Mouse (Mus musculus): ENCODE measurements at regions not wholly inside any gene's neighbourhood (a gene's known extent, or its start where the extent isn't known, plus 50 kb on each side); places are given as distances from the start of the nearest gene placed in this dataset.
"Not testable (repeated sequence)": the region's sequence is repeated elsewhere in the genome, so short reads cannot be mapped to it uniquely, and the experiment has no call there.

DNA sequence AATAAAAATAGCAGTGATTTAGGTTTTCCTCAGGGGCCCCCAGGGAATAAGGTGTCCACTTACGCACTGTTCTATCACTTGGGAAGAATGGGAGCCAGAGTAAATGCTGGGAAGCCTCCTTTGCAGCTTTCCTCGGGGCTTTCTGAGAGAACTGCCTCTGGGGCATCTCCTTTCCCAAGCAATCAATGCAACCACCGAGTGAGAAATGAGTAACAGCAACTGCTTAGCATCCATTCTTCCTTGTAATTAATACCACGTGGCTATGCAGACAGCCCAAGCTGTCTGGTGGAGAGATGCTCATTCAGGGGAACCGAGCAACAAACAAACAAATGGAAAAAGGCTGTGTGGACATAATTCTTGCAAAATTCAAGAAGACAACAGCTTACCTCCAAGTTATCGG, 117.9 kb upstream of the Camk1g start:
- DNase-seq (ENCODE audit: extremely low read depth, low read depth): no peak

DNA sequence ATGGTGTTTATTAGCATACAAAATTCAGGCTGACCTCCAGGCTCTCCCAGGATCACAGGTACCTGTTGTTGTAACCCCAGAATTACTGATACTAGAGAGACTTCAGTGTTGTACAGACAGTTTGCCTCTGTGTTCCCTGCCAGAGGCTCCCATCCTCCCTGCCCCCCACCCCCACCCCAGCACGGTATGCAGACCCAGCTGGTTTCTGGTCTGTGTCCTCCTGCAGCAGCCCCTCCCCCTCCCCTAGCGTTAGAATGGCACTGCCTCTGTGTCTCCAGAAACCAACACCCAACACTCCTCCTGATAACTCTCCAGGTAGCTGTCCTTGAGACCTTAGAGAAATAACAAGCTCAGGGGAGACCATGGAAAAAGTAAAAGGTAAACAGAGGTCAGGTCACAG, 116.6 kb upstream of the Camk1g start:
- DNase-seq (ENCODE audit: extremely low read depth, low read depth): not testable (repeated sequence)

DNA sequence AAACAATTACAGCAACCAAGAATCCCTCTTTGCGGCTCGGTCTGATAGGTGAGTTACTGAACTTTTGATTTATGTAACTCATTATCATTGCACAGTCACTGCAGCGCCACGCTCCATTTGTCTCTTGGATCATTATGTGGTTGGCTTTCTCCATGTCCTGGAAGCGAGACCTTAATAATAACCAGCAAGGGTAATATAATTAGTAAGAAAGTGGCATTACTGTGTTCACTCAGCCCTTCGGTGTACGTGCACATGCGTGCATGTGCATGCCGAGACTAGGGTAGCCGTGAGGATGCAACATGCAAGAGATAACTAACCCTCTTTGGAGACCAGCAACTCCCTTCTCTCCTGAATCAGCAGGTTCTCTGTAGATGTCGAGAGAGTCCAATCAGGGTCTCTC, 114.9 kb upstream of the Camk1g start:
- no peak for DNase-seq (ENCODE audit: extremely low read depth, low read depth)

DNA sequence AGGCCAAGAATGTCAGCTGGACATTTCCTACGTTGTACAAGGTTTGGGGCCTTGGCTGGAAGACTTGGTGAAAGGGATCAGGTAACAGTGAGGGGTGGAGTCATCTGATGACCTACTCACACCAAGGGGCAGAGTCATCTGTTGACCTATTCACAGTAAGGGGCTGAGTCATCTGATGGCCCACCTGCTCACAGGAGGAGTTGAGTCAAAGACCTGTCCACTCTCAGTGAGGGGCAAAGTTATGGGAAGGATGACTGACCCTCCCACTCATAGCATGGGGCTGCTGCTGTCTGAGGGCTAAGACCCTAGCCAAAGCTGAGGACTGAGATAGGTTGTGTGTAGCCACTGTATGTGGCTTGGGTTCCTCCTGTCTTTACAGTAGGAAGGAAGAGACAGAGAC, 107.2 kb upstream of the Camk1g start:
- DNase-seq (ENCODE audit: extremely low read depth, low read depth): no peak

DNA sequence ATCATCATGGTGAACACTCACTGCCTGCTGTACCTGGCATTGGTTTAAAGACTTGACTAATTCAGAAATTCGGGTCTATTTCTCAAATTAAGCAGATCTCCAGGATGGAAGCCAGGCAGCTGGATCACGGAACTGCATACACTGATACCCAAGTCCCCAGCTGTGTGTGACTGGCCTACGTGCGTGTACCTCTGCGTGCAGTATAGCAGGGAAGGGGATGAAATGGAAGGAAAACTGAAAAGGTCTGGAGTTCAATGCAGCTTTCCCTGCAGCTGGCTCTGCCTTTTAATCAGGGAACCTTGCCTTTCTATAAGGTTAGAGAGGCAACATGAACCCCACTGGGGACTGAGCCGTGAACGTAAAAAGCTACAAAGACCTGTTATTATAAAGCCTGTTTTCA, 106.7 kb upstream of the Camk1g start:
- DNase-seq (ENCODE audit: extremely low read depth, low read depth): no peak

DNA sequence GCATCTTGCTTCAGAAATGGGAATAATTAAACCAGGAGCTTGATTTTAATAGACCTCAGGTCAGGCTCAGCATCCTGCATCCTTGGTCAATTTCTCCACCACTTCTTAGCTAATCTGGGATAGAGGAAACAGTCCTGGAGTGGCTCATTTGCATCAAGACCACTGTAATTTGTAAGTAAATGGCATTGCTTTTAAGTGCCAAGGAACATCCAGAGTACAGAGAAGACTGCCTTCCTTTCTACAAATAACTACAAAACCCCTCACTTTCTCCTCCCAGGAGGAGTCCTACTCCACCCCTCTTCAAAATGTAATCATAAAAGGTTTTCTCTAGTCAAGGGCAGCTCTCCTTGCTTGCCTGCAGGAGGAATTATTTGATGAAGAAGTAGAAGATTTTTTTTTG, 96.2 kb upstream of the Camk1g start:
- no peak for DNase-seq (ENCODE audit: extremely low read depth, low read depth)

DNA sequence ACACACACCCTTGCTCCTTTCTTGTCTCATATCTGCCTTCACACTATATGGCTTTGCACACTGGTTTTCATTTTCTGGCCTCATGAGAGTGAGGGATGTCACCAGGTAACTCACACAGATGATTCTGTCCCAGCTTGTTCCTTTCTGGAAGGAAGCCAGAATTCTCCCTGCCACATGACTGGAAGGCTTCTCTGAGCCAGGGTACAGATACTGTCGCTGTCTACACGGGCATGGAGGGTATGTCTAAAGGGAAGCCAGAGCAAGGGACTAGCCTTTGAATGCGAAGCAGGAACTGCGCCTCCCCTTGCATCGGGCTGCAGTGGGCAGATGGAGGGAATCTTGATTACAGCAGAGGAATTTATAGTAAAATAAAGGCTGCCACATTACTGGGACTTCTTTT, 89.6 kb upstream of the Camk1g start:
- DNase-seq (ENCODE audit: extremely low read depth, low read depth): no peak

DNA sequence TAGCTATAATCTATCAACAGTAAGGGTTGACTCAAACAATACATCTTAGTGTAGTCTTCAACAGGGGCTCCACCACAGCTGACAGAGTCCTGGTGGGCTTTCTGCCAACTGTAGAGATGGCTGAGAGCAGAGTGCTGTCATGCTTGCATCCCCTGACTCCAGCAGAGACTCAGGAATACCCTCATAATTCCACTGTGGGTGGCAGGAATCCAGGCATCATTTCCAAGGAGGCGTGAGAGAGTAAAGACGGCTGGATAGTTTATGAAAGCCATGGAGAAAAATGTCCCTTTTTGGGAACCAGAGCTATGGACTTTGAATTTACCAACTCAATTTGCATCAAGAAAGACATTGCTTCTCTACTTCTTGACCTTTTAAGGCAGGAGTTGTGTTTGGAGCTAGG, 87.8 kb upstream of the Camk1g start:
- DNase-seq (ENCODE audit: extremely low read depth, low read depth): no peak

DNA sequence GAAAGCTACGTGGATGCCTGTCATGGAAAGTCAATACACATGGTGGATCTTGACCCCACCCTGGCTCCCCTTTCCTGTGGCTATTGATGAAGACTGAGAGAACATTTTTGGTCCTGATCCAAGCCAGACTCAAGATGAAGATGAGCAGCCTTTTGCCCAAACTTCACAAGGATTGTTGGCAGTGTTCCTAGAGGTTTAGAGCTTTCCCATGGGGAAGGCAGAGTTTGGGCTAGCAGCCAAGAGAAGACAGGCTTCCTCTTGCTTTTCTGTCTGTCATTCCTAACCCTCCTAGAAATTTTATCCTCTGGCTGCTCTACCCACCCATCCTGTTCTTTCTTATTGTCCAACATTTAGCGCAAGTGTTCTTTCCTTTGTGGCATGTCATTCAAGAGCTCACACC, 83.6 kb upstream of the Camk1g start:
- no peak for DNase-seq (ENCODE audit: extremely low read depth, low read depth)

DNA sequence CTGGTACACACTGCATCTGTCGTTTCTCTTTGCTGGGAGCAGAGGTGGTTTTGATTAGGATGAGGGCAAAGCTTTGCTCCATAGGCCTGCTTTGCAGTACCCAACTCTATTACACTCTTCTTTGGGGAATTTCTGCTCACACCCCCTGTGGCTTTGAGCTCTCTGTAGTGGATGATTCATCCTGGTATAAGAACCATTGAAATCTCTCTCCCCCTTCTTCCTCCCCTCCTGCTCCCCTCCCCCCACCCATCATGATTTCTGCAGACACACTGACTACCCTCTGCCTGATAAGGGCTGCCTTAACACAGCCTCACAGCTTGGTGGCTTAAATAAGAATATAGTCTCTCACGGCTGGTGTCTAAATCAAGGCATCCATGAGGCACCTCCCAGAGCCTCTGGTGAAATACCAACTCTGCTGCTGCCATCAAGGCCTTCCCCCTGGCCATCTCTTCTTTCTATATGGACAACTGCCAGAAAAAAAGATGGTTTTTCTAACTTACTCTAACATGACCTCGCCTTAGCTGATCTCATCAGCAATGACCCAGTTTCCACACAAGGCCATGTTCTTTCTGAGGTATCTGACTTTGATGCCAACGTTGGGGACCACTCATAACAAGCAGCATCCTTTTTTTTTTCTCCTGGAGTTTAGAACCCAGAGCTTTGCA, 81.5 kb upstream of the Camk1g start:
- DNase-seq (ENCODE audit: extremely low read depth, low read depth): no peak

DNA sequence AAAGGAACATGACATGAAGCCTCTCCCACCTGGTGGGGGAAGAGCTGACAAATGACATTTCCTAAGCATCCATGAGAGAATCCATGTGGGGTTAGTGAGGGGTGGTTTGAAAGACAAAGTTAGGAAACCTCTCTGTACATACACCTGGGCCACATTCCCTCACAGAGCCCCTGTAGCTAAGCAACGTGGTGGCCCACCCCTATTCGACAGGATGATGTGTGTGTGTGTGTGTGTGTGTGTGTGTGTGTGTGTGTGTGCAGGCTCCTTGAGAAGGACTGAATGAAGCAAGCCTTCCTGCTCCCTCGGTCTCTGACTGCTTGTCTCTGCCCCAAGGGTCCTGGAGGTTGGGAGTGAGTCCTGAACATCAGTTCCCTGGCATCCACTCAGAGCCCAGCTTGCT, 80.7 kb upstream of the Camk1g start:
- DNase-seq (ENCODE audit: extremely low read depth, low read depth): no peak

DNA sequence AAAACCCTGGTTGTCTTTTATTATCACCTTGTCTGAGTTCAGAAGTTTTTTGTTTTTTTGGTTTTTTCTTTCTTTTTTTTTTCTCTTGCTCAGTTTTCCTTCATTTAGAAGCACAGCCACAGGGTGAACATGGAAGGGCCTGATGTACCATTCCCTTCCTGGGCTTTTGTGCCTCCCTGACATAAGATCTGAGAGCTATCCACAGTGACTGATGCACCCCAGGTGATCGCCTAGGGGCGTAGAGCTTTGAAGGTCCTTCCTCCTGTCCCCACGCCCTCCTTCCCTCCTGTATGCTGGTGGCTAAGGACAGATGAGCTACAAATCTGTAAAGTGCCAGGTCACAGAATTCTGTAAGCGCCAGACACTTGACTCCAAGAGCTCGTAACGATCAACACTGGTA, 80.1 kb upstream of the Camk1g start:
- no peak for DNase-seq (ENCODE audit: extremely low read depth, low read depth)

DNA sequence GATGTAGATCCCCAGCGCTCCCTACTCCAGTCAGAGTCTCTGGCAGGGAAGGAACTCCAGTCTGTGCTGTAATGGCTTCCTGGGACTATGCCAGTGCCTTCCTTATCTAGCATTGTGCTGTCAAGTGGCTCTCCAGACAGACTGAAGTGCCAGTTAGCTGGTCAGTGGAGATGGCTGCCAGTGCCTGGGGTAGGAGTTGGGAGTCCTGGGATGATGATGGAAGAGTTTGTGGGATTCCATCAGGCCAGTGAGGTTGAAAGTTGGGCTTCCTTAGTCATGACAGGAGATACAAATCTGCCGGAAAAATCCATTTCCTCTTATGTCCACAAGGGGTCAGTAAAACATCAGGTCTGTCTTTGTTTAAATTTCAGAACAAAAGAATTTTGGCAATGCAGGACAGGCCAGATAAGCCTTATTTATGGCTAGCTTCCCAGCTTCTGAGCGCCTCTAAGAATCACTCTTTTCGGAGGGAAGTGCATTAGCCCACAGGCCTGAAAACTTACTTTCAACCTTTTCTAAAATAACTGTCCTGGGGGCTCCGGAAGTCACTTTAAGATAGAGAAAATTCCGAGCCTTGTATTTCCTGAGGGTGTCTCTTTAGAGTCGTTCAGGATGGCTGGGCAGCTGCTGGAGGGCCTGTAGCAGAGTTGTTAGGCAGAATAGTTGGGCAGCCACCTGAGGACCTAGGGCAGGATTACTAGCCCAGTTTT, 79.5 kb upstream of the Camk1g start:
- peak; percentile 31 for DNase-seq (ENCODE audit: extremely low read depth, low read depth)

DNA sequence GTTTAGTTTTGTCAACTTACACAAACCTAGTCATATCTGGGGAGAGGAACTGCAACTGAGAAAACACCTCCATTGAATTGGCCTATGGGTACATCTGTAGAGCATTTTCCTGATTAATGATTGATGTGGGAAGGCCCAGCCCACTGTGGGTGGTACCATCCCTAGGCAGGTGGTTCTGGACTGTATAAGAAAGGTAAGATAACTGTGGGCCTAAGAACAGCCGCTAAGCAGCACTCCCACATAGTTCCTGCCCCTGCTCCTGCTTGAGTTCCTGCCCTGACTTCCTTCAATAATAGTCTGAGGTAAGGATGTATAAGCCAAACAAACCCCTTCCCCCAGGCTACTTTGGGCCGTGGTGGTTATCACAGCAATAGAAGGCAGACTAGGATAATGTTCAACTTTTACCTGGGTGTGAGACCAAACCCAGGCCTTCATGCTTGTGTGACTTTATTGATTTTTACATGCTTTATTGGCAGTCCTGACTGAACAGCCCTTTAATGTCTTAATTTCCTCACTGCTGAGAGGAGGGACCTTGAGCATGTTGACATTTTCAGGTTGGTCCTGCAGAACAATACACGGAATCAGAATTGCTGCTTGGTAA, 78.8 kb upstream of the Camk1g start:
- no peak for DNase-seq (ENCODE audit: extremely low read depth, low read depth)

DNA sequence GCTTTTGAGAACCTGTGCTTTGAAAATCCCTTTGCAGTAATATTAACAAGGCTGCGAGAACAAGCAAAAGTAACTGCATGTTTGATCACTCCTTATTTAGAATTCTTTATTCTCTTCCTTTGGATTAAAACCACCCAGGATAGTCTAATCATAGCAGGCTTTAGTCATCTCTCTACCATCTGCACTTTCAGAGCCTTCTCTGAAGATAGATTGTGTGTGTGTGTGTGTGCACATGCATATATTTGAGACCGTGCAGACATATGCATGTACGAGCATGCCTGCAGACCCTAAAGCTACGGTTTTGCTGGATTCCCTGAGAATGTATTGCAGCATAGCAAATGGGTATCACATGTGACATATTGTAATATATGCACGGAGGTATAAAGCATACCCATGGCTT, 77.5 kb upstream of the Camk1g start:
- no peak for DNase-seq (ENCODE audit: extremely low read depth, low read depth)

DNA sequence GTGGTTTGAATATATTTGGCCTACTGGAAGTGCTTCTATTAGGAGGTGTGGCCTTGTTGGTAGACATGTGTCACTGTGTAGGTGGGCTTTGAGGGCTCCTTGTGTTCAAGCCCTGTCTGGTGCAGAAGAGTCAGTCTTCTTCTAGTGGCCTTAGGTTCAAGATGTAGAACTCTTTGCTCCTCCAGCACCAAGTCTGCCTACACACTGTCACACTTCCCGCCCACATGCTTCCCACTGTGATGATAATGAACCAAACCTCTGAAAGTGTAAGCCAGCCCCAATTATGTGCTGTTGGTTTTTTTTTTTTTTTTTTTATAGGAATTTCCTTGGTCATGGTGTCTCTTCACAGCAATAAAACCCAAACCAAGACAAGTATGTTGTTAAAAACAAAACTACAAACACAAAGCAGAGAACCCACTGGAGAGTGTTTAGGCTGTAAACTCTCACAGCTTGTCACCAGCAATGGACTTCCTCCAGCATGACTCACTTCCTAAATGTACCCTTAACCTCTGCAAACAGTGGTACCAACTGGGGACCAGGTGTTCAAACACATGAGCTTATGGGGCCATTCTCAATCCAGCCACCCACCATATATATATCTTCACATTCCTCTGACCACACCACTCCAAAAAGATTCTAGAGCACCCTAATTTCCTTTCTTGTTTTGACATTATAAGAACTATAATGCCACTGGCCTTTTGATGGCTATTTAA, 74.0 kb upstream of the Camk1g start:
- DNase-seq (ENCODE audit: extremely low read depth, low read depth): no peak

DNA sequence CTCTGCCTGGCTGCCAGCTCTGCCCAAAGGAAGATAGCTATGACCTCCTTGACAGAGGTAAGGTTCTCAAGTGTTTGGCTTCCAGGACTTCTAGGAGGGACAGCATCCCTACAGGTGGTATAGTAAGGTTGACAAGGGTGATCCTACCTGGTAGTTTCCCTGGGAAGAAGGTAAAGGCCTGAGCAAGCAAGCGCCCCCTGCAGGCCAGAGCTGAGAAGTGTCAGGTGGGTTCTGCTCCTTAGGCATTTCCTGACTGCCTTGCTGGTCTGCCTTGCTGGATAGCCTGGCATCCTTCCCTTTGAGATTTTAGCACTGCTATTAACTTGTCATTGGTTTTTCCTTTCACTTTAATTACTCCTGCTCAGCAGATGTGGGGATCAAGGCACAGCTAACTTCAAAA, 70.4 kb upstream of the Camk1g start:
- DNase-seq (ENCODE audit: extremely low read depth, low read depth): peak; percentile 6

DNA sequence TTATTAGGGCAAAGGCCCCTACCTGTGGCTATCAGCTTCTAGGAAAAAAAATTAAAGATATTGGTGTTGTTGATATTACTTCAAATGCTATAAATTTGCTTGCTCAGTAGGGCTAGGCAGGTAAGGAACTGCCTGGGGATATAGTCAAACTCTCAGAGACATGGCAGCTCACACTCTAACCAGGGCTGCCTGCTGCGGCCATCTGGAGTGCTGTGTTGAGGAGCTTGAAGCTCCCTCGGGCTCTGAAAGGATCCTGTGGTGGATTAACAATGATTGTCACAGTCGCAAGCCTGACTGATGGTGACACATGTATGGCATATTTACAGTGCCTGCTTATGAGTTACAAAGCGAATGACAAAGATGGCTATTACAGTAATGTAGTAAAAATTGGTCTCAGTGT, 64.2 kb upstream of the Camk1g start:
- no peak for DNase-seq (ENCODE audit: extremely low read depth, low read depth)

DNA sequence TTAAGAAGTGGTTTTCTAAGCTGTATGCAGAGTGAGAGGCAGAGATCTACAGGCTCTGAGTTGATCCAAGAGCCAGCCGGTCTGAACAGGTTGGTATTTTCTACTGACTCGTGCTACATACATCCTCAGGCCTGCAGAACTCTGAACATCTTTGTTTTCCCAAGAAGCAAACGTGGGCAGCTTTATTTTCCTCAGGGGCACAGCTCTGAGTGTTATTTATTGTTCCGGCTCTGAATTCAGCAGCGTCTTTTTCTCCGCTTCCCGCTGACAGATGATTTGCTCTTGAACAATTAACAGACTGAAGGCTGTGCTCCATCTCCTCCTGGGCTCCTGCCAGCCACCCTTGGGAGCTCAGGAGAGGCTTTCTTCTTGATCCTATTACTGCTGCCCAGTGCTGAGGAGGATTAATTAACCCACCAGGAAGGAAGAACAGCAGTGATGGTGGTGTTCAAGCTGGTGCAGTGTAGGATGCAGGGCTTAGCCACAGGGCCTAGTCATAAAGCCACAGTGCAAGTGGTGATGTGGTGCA, 63.5 kb upstream of the Camk1g start:
- no peak for DNase-seq (ENCODE audit: extremely low read depth, low read depth)

DNA sequence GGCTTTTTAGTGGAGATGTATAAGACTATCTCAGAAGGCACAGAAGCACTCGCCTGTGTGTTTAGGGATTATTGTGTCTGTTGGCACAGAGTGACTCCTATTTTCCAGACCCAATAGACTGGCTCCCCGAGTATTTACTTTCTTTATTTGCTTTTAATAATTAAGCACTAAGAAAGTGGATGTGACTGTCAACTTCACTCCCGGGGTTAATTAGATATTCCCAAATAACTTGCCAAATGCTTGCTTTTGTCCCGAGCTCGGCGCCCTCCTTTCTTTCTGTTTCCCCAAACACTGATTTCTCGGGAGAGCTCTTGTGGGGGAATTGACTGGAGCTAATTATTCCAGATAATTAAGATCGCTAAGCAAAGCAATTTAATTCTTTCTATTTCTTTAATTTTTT, 60.1 kb upstream of the Camk1g start:
- DNase-seq (ENCODE audit: extremely low read depth, low read depth): no peak

DNA sequence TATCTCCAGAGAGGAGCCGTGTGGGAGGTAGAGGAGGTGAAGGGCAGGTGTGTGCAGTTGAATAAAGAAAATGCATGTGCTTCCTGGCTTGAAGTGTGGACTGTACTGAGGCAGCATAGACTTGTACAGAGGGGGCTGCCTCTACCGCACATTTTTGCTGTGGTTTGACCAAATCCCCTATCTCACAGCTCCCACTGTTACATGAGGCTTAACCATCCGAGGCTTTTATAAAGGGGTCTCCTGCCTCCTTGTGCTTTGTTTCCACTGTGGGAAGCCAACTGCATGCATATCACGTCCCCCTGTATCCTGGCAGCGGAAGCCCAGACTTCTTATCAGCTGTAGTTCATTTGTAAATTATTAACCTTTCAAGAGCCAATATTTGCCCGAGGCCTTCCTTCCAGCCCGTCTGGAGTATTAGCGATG, 53.6 kb upstream of the Camk1g start:
- no peak for DNase-seq (ENCODE audit: extremely low read depth, low read depth)

DNA sequence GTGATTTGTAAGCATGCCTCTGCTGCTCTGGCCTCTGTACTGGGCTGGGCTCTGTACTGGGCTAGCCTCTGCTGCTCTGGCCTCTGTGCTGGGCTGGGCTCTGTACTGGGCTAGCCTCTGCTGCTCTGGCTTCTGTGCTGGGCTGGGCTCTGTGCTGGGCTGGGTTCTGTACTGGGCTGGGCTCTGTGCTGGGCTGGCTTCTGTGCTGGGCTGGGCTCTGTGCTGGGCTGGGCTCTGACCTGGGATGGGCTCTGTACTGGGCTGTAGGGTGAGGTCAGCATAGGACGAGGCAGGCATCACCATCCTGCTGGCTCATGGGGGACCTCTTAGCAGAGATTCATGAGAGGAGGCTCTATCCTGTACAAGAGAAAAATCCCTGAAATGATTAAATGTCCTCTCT, 52.8 kb upstream of the Camk1g start:
- DNase-seq (ENCODE audit: extremely low read depth, low read depth): no peak

Data from MEL-GATA-1-ER (cell line).